Mouse (Mus musculus): ENCODE data around the gene Kcnip4. TPM values are rescaled to one million over a fixed set of nuclear protein-coding genes. Genes with fewer than 3 reads are reported as not detected.

Gene Kcnip4
- total RNA-seq, 1 experiment = 0.09 TPM

- H3K36me3 ChIP-seq (ENCODE audit: control insufficient read depth, insufficient read depth, low read length, poor library complexity, severe bottlenecking) = no peaks in the 10 kb centered on the region
- in situ Hi-C loops (cut with MboI; ENCODE audit: low sequenced_read_pairs in 2 of 2, unreplicated experiment in 2 of 2) = loop anchor here in 1 of 2 experiments (25.0 kb wide), 1 partner anchor 212 kb away; no protein-coding TSS in a partner anchor
- H3K9ac ChIP-seq (ENCODE audit: insufficient read depth, low read depth, low read length, poor library complexity, severe bottlenecking) = no peak overlapping the region
- H3K27ac ChIP-seq (ENCODE audit: insufficient read depth, low read depth, low read length, poor library complexity, severe bottlenecking) = no peak overlapping the region
- no peak overlapping the region for H3K4me3 ChIP-seq (ENCODE audit: insufficient read depth in 1 of 2, low read depth in 1 of 2, low read length in 2 of 2, poor library complexity in 1 of 2, severe bottlenecking in 1 of 2)
- TF ChIP-seq MAFK (IDR thresholded peaks at IDR 0.05; ENCODE audit: insufficient read depth, low read depth, low read length) (no peak), CHD2 (IDR thresholded peaks at IDR 0.05; ENCODE audit: low read depth, low read length) (no peak), ZC3H11A (IDR thresholded peaks at IDR 0.05; ENCODE audit: borderline replicate concordance, low read depth, low read length) (no peak), ZNF384 (IDR thresholded peaks at IDR 0.05; ENCODE audit: low read depth, low read length) (no peak), HCFC1 (IDR thresholded peaks at IDR 0.05; ENCODE audit: borderline replicate concordance, insufficient read depth, low read length) (no peak)
- DNase-seq (ENCODE audit: low read depth, low spot score) = no peak
- no peaks in the 10 kb centered on the region for H3K9me3 ChIP-seq (ENCODE audit: control insufficient read depth, insufficient read depth, low read depth, low read length)
- no peaks in the 10 kb centered on the region for H3K4me1 ChIP-seq (ENCODE audit: control insufficient read depth in 2 of 2, insufficient read depth in 2 of 2, low read length in 2 of 2, poor library complexity in 1 of 2)
Measured at GRCm38 (mm10) chr5:48349309-48349708, 1175.4 kb downstream of the Kcnip4 start.

GRCm38 (mm10) chr5:48345983-48346648, 1178.6 kb downstream of the Kcnip4 start:
- in situ Hi-C loops (cut with MboI; ENCODE audit: low sequenced_read_pairs in 2 of 2, unreplicated experiment in 2 of 2) = loop anchor here in 1 of 2 experiments (25.0 kb wide), 1 partner anchor 209 kb away; no protein-coding TSS in a partner anchor
- H3K4me3 ChIP-seq (ENCODE audit: insufficient read depth in 1 of 2, low read depth in 1 of 2, low read length in 2 of 2, poor library complexity in 1 of 2, severe bottlenecking in 1 of 2) = no peak overlapping the region
- H3K4me1 ChIP-seq (ENCODE audit: control insufficient read depth in 2 of 2, insufficient read depth in 2 of 2, low read length in 2 of 2, poor library complexity in 1 of 2) = no peaks in the 10 kb centered on the region
- H3K9me3 ChIP-seq (ENCODE audit: control insufficient read depth, insufficient read depth, low read depth, low read length) = no peaks in the 10 kb centered on the region
- no peak overlapping the region for H3K9ac ChIP-seq (ENCODE audit: insufficient read depth, low read depth, low read length, poor library complexity, severe bottlenecking)
- no peak for TF ChIP-seq HCFC1 (IDR thresholded peaks at IDR 0.05; ENCODE audit: borderline replicate concordance, insufficient read depth, low read length)
- TF ChIP-seq ZNF384 (IDR thresholded peaks at IDR 0.05; ENCODE audit: low read depth, low read length) = no peak
- no peak for TF ChIP-seq CHD2 (IDR thresholded peaks at IDR 0.05; ENCODE audit: low read depth, low read length)
- no peak for TF ChIP-seq ZC3H11A (IDR thresholded peaks at IDR 0.05; ENCODE audit: borderline replicate concordance, low read depth, low read length)
- no peak for TF ChIP-seq MAFK (IDR thresholded peaks at IDR 0.05; ENCODE audit: insufficient read depth, low read depth, low read length)
- no peaks in the 10 kb centered on the region for H3K36me3 ChIP-seq (ENCODE audit: control insufficient read depth, insufficient read depth, low read length, poor library complexity, severe bottlenecking)
- no peak for DNase-seq (ENCODE audit: low read depth, low spot score)
- H3K27ac ChIP-seq (ENCODE audit: insufficient read depth, low read depth, low read length, poor library complexity, severe bottlenecking) = no peak overlapping the region

GRCm38 (mm10) chr5:48345095-48345982, 1179.4 kb downstream of the Kcnip4 start:
- no peak overlapping the region for H3K4me3 ChIP-seq (ENCODE audit: insufficient read depth in 1 of 2, low read depth in 1 of 2, low read length in 2 of 2, poor library complexity in 1 of 2, severe bottlenecking in 1 of 2)
- no peak overlapping the region for H3K9ac ChIP-seq (ENCODE audit: insufficient read depth, low read depth, low read length, poor library complexity, severe bottlenecking)
- H3K4me1 ChIP-seq (ENCODE audit: control insufficient read depth in 2 of 2, insufficient read depth in 2 of 2, low read length in 2 of 2, poor library complexity in 1 of 2) = no peaks in the 10 kb centered on the region
- in situ Hi-C loops (cut with MboI; ENCODE audit: low sequenced_read_pairs in 2 of 2, unreplicated experiment in 2 of 2) = loop anchor here in 1 of 2 experiments (25.0 kb wide), 1 partner anchor 208 kb away; no protein-coding TSS in a partner anchor
- no peaks in the 10 kb centered on the region for H3K9me3 ChIP-seq (ENCODE audit: control insufficient read depth, insufficient read depth, low read depth, low read length)
- no peaks in the 10 kb centered on the region for H3K36me3 ChIP-seq (ENCODE audit: control insufficient read depth, insufficient read depth, low read length, poor library complexity, severe bottlenecking)
- no peak for TF ChIP-seq ZNF384 (IDR thresholded peaks at IDR 0.05; ENCODE audit: low read depth, low read length)
- TF ChIP-seq HCFC1 (IDR thresholded peaks at IDR 0.05; ENCODE audit: borderline replicate concordance, insufficient read depth, low read length) = no peak
- TF ChIP-seq CHD2 (IDR thresholded peaks at IDR 0.05; ENCODE audit: low read depth, low read length) = no peak
- no peak for TF ChIP-seq MAFK (IDR thresholded peaks at IDR 0.05; ENCODE audit: insufficient read depth, low read depth, low read length)
- TF ChIP-seq ZC3H11A (IDR thresholded peaks at IDR 0.05; ENCODE audit: borderline replicate concordance, low read depth, low read length) = no peak
- H3K27ac ChIP-seq (ENCODE audit: insufficient read depth, low read depth, low read length, poor library complexity, severe bottlenecking) = no peak overlapping the region
- DNase-seq (ENCODE audit: low read depth, low spot score) = no peak

- DNase-seq (ENCODE audit: low read depth, low spot score) = no peak
- H3K36me3 ChIP-seq (ENCODE audit: control insufficient read depth, insufficient read depth, low read length, poor library complexity, severe bottlenecking) = no peaks in the 10 kb centered on the region
- H3K4me3 ChIP-seq (ENCODE audit: insufficient read depth in 1 of 2, low read depth in 1 of 2, low read length in 2 of 2, poor library complexity in 1 of 2, severe bottlenecking in 1 of 2) = no peak overlapping the region
- TF ChIP-seq MAFK (IDR thresholded peaks at IDR 0.05; ENCODE audit: insufficient read depth, low read depth, low read length) (no peak), CHD2 (IDR thresholded peaks at IDR 0.05; ENCODE audit: low read depth, low read length) (no peak), ZC3H11A (IDR thresholded peaks at IDR 0.05; ENCODE audit: borderline replicate concordance, low read depth, low read length) (no peak), HCFC1 (IDR thresholded peaks at IDR 0.05; ENCODE audit: borderline replicate concordance, insufficient read depth, low read length) (no peak)
- no peak overlapping the region for H3K27ac ChIP-seq (ENCODE audit: insufficient read depth, low read depth, low read length, poor library complexity, severe bottlenecking)
- in situ Hi-C loops (cut with MboI; ENCODE audit: low sequenced_read_pairs in 2 of 2, unreplicated experiment in 2 of 2) = loop anchor here in 1 of 2 experiments (25.0 kb wide), 1 partner anchor 204 kb away; no protein-coding TSS in a partner anchor
- H3K9ac ChIP-seq (ENCODE audit: insufficient read depth, low read depth, low read length, poor library complexity, severe bottlenecking) = no peak overlapping the region
- H3K4me1 ChIP-seq (ENCODE audit: control insufficient read depth in 2 of 2, insufficient read depth in 2 of 2, low read length in 2 of 2, poor library complexity in 1 of 2) = no peaks in the 10 kb centered on the region
- H3K9me3 ChIP-seq (ENCODE audit: control insufficient read depth, insufficient read depth, low read depth, low read length) = no peaks in the 10 kb centered on the region
Measured at GRCm38 (mm10) chr5:48340808-48341433, 1183.8 kb downstream of the Kcnip4 start.

All from ES-E14 (cell line).